Mouse (Mus musculus) CD4-positive, CD25-positive, alpha-beta regulatory T cell, adult 4 months (primary cell): ENCODE results near the gene Acss1. TPM values are rescaled to one million over a fixed set of nuclear protein-coding genes. Genes with fewer than 3 reads are reported as not detected.

Source experiments
- ATAC-seq: one replicate; pipeline ENCODE4 v1.8.0; 2017
- polyA plus RNA-seq, 2 experiments: library from polyadenylated mRNA; unstranded; fragments of 100-300 nt; shearing (Covaris generic); gene quantifications; one replicate each; pipeline ENCODE4 v1.2.1; 2017

Acss1 gene
- polyA plus RNA-seq, 2 experiments from 2014 or later: 13.8 to 21.7 TPM

DNA sequence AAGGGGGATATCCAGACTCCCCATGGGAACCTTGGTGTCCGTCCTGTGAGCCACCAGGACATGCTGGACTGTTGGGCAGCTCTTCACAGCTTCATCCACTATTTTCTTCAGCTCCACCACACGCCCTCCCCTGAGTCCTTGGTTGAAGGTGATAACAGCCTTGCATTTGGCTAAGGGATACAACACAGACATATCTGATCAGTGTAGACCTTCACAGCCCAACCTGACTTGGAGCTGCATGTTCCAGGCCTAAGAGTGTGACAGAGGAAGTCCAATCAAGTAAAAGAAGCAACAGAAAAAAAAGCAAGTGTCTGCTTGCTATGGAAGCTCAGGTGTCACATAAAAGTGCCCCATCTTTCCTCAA, 29.9 kb downstream of the Acss1 start:
- ATAC-seq: no peak

DNA sequence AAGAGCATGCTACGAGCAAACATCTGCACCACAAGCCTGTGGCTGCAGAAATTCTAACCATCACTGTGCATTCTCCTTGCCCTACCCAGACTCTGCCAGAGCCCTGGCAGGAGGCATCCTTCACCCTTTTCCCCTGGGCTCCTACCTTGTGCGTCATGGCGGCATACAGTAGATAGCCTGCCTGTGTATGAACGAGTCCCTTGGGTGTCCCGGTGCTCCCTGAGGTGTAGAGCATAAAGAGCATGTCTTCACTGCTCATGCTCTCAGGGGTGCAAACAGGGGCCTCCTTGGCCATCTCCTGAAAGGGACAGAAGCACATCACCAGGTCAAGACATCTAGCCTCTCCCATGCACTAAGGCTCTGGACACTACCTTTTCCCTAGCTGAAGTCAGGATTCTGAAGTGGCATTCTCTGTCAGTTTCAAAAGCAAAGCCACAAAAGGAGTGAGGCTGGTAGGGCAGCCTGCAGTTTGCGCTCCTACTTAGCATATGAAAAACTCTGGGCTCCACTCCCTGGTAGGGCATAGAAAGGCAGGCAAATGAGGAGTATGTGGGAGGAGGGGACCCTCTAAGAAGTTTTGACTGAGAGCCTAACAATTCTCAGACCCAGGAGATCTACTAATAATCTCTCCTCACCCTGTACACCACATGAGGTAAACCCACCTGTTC, 30.5 kb downstream of the Acss1 start:
- no peak for ATAC-seq

DNA sequence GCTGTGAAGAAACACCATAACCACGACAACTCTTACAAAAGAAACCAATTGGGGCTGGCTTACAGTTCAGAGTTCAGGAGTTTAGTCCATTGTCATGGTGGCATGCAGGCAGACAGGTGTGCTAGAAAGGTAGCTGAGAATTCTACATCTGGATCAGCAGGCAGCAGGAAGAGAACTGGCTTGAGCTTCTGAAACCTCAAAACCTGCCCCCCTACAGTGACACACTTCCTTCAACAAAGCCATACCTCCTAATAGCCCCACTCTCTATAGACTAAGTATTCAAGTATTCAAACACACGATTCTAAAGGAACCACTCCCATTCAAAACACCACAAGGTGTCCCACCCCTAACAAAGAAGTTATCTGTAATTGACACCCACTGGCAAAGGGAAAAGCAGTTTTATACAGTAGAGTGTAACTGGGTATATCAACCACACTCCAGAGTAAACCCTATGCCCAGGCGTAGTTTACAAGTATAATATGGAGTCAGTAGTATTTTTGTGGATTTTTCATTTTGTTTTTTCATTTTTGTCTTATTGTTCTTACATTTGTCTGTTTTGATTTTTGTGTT, 32.3 kb downstream of the Acss1 start:
- ATAC-seq: no peak

DNA sequence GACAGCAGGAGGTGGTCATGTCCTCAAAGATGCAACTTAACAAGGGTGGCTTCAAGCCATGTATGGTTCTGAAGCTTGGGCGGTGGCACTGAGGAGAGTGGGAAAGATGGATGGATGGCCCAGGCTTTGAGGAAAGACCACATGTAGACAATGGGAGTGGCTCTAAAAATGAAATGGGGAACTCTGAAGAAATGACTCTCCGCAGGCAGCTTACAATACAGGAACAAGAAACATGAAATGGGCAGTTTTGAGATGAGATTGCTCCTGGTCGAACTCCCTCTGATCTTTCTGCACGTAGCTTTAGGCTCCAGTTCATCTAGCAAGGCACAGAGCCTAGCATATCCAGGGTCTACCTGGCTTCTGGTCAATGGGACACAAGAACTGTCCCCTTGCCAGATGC, 39.0 kb downstream of the Acss1 start:
- no peak for ATAC-seq

GRCm38 (mm10) chr2:150627140-150627539, 41.2 kb downstream of the Acss1 start:
- no peak for ATAC-seq

DNA sequence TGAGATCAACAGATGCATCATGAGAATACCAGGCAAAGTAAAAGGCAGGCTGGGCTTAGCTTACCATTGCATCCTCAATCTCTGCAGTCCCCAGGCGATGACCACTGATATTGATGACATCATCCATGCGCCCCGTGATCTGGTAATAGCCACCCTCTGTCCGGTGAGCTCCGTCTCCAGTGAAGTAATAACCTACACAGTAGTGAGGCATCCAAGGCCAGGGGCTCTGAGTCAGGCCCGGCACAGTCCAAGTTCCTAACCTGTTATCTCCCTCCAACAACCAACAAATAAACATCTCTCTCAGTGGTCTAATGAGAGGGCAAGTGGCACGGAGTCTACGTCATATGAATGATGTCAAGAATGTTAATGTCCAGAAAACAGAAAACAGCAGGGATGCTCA, 43.4 kb downstream of the Acss1 start:
- ATAC-seq: no peak

GRCm38 (mm10) chr2:150623957-150624356, 44.3 kb downstream of the Acss1 start:
- no peak for ATAC-seq

DNA sequence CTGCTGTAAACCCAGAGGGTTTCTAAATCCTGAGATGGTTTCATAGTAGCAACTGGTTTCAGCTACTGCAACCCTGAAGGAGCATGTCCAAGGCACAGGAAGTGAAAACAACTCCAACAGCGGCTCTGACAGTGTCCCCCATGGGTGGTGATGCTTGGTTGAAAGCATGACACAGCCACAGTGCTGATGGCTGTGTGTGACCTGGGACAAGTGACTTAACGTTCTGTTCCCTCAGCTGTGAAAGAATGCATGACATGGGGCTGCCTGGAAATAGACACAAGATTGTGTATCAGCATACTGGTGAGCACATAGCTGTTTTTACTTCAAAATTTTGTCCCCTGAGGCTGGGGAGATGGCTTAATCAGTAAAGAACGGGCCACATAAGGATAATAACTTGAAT, 46.6 kb downstream of the Acss1 start:
- no peak for ATAC-seq

- ATAC-seq: no peak
Observed at GRCm38 (mm10) chr2:150610097-150610496, 58.2 kb downstream of the Acss1 start.

DNA sequence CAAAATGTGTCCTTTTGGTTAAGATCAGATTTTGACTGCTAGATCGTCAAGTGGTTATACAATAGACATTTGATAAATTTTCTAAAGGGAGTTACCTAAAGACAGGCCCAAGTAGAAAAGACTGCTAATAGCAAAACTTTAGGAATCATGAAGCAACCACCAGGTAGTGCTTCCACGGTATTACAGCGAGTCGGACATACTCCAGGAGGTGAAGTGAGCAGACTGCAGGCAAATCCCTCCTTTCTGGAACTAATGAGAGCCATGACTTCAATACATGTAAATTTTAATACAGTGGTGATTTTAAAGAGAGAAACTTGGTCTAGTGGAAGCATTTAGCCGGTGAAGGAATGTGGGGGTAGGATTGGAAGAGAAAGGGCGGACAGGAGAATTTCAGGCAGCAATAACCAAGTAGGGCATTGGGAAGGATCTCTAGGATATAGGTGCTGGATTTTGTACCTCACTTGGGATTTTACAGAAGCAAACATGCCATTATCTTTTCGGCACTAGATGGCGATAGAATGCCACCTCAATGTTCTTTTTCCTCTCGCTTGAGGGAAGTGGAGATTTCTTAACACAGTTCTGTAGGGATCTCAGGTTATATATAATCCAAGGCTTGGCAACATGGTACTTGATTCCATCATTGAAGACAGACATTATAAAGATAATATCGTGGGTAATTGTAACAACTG, 59.3 kb downstream of the Acss1 start:
- peak; percentile 59 for ATAC-seq

- peak; percentile 96 for ATAC-seq
Observed at GRCm38 (mm10) chr2:150608087-150608799, 60.1 kb downstream of the Acss1 start, which contains the start of gene Apmap. Gene Apmap (minus strand): TSS chr2:150608567.

DNA sequence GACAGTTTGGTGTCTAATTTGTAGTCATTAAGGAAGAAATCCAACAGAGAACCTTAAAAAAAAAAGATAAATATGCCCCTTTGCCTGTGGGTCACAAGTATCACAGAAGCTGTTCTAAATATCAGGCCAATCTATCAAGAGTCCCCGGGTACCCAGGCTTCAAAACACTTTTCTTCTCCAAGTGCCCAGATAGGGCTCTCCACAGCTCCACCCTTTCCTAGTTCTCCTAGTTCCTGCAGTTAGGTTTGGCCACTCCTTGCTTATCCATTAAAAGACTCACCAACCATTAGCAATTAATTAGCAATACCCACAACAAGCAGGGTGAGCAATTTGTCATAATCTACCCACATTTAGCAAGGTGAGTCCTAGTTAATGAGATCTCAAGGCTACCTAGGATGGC, 61.2 kb downstream of the Acss1 start:
- no peak for ATAC-seq

DNA sequence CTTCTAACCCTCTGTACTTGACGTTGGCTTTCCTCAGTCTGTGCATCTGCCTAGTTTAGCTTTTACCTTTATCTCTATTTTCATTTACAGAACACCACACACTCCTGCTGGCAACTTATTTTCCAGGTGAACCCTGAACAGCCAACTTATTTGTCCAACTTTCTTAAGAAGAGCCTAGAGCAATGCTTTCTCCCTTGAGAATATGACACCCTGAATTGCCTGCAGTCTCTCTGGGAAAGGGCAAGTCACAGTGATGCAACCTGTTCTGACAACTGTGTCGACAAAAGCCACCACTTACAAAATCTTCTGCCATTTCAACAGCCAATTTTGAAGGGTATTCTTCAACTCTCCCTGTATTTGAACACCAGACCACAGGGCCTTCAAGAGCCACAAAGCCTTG, 63.5 kb downstream of the Acss1 start:
- ATAC-seq: no peak

DNA sequence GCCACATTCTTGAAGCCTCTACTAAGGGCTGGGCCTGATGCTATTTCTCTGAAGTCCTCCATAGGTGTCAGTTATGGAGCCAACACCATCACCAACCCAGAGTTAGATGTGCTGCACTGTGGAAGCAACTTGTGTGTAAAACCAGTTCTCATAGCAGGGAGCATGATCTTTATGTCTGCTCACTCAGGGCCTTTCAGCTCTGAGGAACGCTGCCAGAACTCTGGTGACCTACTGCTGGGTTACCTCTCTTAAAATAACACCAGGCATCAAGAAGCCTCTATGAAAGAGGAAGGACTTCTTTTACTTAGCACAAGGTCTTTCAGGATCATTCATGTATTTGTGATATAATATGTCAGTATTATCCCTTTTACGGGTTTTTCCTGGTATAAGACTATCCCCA, 66.1 kb downstream of the Acss1 start:
- ATAC-seq: no peak

GRCm38 (mm10) chr2:150600263-150600662, 68.0 kb downstream of the Acss1 start:
- no peak for ATAC-seq

DNA sequence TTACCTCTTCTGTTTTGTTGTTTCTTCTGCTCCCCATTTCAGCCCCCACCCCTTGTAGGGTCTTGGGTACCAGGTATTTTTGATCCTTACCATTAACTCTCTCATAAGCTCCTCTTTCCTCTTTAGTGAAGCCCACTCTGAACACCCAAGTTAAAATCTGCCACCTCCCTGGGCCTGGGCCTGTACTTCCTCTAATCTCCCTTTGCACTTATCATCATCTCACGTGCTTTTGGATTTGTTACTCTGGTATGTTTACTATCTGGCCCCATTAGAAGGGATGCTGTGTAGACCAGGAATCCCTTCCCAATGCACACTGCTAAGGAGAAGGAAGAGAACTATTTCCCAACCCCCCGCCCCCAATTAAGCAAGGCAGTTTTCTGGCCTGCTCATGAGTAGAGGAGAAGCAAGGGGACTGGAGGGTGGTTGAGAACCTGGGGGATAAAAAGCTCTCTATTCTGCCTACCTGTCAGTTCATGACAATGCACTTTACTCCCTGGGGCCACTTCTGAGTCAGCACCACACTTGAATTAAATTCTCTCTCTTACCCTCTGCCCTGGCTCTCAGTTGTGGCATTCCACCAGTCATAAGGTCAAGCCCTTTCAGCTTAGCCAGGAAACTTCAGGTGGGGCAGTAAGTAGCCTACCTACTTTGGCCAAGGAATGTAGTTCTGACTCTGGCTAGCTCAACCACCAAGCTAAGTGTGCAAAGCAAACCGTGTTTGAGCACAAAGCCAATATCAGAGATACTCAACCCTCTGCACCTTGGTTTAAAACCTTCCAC, 72.7 kb downstream of the Acss1 start:
- ATAC-seq: no peak

- ATAC-seq: no peak
Observed at GRCm38 (mm10) chr2:150589076-150589475, 79.2 kb downstream of the Acss1 start.

- ATAC-seq: no peak
Observed at GRCm38 (mm10) chr2:150579628-150580027, 88.7 kb downstream of the Acss1 start.

- ATAC-seq: peak; percentile 95
Observed at GRCm38 (mm10) chr2:150578603-150579002, 89.7 kb downstream of the Acss1 start.

DNA sequence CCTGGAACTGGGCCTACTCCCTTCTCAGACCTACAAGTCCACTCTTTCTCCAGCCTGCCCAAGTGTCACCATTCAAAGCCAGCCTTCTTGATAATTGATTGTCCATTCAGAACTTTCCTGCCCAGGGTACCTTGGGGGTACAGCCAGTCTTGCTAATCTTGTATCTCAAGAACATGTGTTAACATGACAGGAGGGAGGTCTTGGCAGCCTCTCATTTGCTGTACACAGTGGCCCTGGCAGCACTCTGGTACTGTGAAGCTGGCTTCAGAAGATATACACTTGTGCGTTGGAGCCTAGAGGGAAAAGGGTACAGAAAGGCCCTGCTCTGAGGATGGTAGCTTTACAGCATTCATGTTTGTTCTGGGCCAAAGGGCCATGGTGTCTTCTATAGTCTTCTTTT, 92.0 kb downstream of the Acss1 start:
- ATAC-seq: no peak

- ATAC-seq: no peak
Observed at GRCm38 (mm10) chr2:150572463-150572862, 95.8 kb downstream of the Acss1 start.

GRCm38 (mm10) chr2:150570761-150571160, 97.5 kb downstream of the Acss1 start:
- no peak for ATAC-seq
